Comparison of ENCODE assay signal across 13 mouse cellular contexts in the genomic region with DNA sequence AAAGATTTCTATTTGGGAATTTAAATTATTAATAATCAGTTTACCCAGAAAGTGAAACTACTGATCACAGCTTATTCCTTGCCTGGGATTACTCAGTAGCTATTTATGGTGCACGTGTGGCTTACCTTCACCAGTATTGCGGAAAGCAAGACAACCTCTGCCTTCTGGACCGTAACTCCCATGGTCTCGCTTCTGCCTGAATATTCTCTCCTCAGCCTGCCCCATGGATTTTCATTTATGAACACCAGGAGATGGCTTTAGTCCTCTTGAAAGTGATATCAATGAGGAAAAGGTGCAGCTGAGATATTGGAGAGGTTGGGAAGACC. TPM values are rescaled to one million over a fixed set of nuclear protein-coding genes. Genes with fewer than 3 reads are reported as not detected.
DNase-seq lines count a peak whose midpoint lies in the region; ATAC-seq lines count a peak whose summit lies in the region.
"Not testable (repeated sequence)": the region's sequence is repeated elsewhere in the genome, so short reads cannot be mapped to it uniquely, and the experiment has no call there.
"Had no signal": no experiment of that assay in that cellular context is flagged by ENCODE, and none has a peak within 500 bp of the region (broad histone marks: within the 10 kb centered on the region; RNA-seq: fewer than 3 reads in every experiment).

No protein-coding gene starts in this region.

- not testable (repeated sequence) for H3K27ac ChIP-seq in embryonic facial prominence, embryonic 13.5 days; forebrain, embryonic 14.5 days (ENCODE audit: low read depth, low read length); hindbrain, embryonic 10.5 days; intestine, embryonic 14.5 days (ENCODE audit: low read depth); limb, embryonic 15.5 days; lung, embryonic 16.5 days (ENCODE audit: low read length); midbrain, embryonic 15.5 days

- H3K4me1 ChIP-seq in embryonic facial prominence, embryonic 13.5 days; forebrain, embryonic 14.5 days (ENCODE audit: control insufficient read depth, insufficient read depth, low read length); hindbrain, embryonic 10.5 days (replicated peaks); intestine, embryonic 14.5 days (replicated peaks; ENCODE audit: control insufficient read depth, insufficient read depth, low read length); limb, embryonic 15.5 days; lung, embryonic 16.5 days (replicated peaks; ENCODE audit: control insufficient read depth, insufficient read depth, low read length); midbrain, embryonic 15.5 days: not testable (repeated sequence)

- not testable (repeated sequence) for H3K4me2 ChIP-seq in embryonic facial prominence, embryonic 13.5 days; forebrain, embryonic 14.5 days (ENCODE audit: low read length); limb, embryonic 15.5 days; lung, embryonic 16.5 days (ENCODE audit: low read depth, low read length)
- peak overlapping the region; percentile 6; the same call in 1 of the 2 replicates for H3K4me2 ChIP-seq in intestine, embryonic 14.5 days (ENCODE audit: low read length)
- 0 out of 2 replicates have a peak overlapping the region, but pooled peaks have one; percentile 34 for H3K4me2 ChIP-seq in midbrain, embryonic 15.5 days

- not testable (repeated sequence) for H3K27me3 ChIP-seq in embryonic facial prominence, embryonic 13.5 days; forebrain, embryonic 14.5 days (replicated peaks; ENCODE audit: control insufficient read depth, insufficient read depth, low read length); hindbrain, embryonic 10.5 days (ENCODE audit: insufficient read depth, poor library complexity, severe bottlenecking); intestine, embryonic 14.5 days (replicated peaks; ENCODE audit: control insufficient read depth, insufficient read depth, low read length); limb, embryonic 15.5 days; lung, embryonic 16.5 days (ENCODE audit: control insufficient read depth, insufficient read depth, low read depth, low read length); midbrain, embryonic 15.5 days (replicated peaks)

- ATAC-seq in embryonic facial prominence, embryonic 13.5 days (ENCODE audit: insufficient number of reproducible peaks, insufficient read depth, low FRiP score, low TSS enrichment, low read depth); forebrain, embryonic 14.5 days; intestine, embryonic 14.5 days (replicated peaks; ENCODE audit: low FRiP score, low TSS enrichment, low read depth); limb, embryonic 15.5 days (ENCODE audit: insufficient number of reproducible peaks, low FRiP score, low TSS enrichment, low read depth): not testable (repeated sequence)
- 0 out of 2 replicates have a peak, but pooled peaks have one; percentile 13 for ATAC-seq in lung, embryonic 16.5 days (ENCODE audit: low read depth)
- ATAC-seq in midbrain, embryonic 15.5 days (replicated peaks), result peak; percentile 18; the same call in 1 of the 2 replicates

- not testable (repeated sequence) for H3K9me3 ChIP-seq in embryonic facial prominence, embryonic 13.5 days; forebrain, embryonic 14.5 days (replicated peaks; ENCODE audit: control insufficient read depth, low read length); hindbrain, embryonic 10.5 days; intestine, embryonic 14.5 days (ENCODE audit: control insufficient read depth, low read length); limb, embryonic 15.5 days; lung, embryonic 16.5 days (ENCODE audit: control insufficient read depth, low read length); midbrain, embryonic 15.5 days

- H3K9ac ChIP-seq in embryonic facial prominence, embryonic 13.5 days; forebrain, embryonic 14.5 days (ENCODE audit: low read length); intestine, embryonic 14.5 days (ENCODE audit: low read length); limb, embryonic 15.5 days; lung, embryonic 16.5 days (ENCODE audit: low read length); midbrain, embryonic 15.5 days: not testable (repeated sequence)

- peak; percentile 4 for DNase-seq in CD4-positive helper T cell, adult 2 months (ENCODE audit: low read depth, low spot score)
- not testable (repeated sequence) for DNase-seq in forebrain, embryonic 14.5 days (ENCODE audit: low spot score); hindbrain, embryonic 10.5 days (ENCODE audit: low spot score)
- peak; percentile 52 for DNase-seq in intestine, embryonic 14.5 days (ENCODE audit: low spot score)

- H3K4me3 ChIP-seq in embryonic facial prominence, embryonic 13.5 days, result peak overlapping the region; percentile 32
- peak overlapping the region; percentile 5; the same call in 1 of the 2 replicates for H3K4me3 ChIP-seq in forebrain, embryonic 14.5 days (ENCODE audit: low read depth, low read length)
- peak overlapping the region; percentile 34; the same call in 1 of the 2 replicates for H3K4me3 ChIP-seq in hindbrain, embryonic 10.5 days
- peak overlapping the region; percentile 10; the same call in 1 of the 2 replicates for H3K4me3 ChIP-seq in intestine, embryonic 14.5 days (ENCODE audit: low read depth, low read length)
- H3K4me3 ChIP-seq in limb, embryonic 15.5 days, result peak overlapping the region; percentile 21
- H3K4me3 ChIP-seq in lung, embryonic 16.5 days (ENCODE audit: low read length), result not testable (repeated sequence)
- H3K4me3 ChIP-seq in midbrain, embryonic 15.5 days, result peak overlapping the region; percentile 32; the same call in 1 of the 2 replicates

- H3K36me3 ChIP-seq in embryonic facial prominence, embryonic 13.5 days; forebrain, embryonic 14.5 days (ENCODE audit: control insufficient read depth, insufficient read depth, low read length); hindbrain, embryonic 10.5 days; intestine, embryonic 14.5 days (ENCODE audit: control insufficient read depth, insufficient read depth, low read length); limb, embryonic 15.5 days; lung, embryonic 16.5 days (ENCODE audit: control insufficient read depth, insufficient read depth, low read length); midbrain, embryonic 15.5 days (replicated peaks): not testable (repeated sequence)

- 96% methylated on average over 4 of the region's 4 CpGs for WGBS in embryonic facial prominence, embryonic 13.5 days
- 98% methylated on average over 4 of the region's 4 CpGs for WGBS in forebrain, embryonic 14.5 days
- WGBS in hindbrain, embryonic 10.5 days, result 95% methylated on average over 4 of the region's 4 CpGs
- WGBS in intestine, embryonic 14.5 days, result 91% methylated on average over 4 of the region's 4 CpGs
- WGBS in limb, embryonic 15.5 days, result 97% methylated on average over 4 of the region's 4 CpGs
- WGBS in lung, embryonic 16.5 days, result 96% methylated on average over 4 of the region's 4 CpGs
- WGBS in midbrain, embryonic 15.5 days, result 96% methylated on average over 4 of the region's 4 CpGs

RNA-seq across cellular contexts. Expression of a gene that starts 0.5 kb away (rescaled TPM):
- 10.1 and 10.5 TPM in 2 replicates for polyA plus RNA-seq in embryonic facial prominence, embryonic 13.5 days (2015; fragmentation: Nextera tagmentation; extraction: Ambion mirVana)
- 9.3 and 10.2 TPM in 2 replicates for polyA plus RNA-seq in forebrain, embryonic 14.5 days (2014; fragmentation: Nextera tagmentation; extraction: Ambion mirVana)
- polyA plus RNA-seq in hindbrain, embryonic 10.5 days (2016; fragmentation: Nextera tagmentation; extraction: Ambion mirVana), result 7.9 and 8.6 TPM in 2 replicates
- polyA plus RNA-seq in intestine, embryonic 14.5 days (2014; fragmentation: Nextera tagmentation; extraction: Ambion mirVana), result 7.8 and 8.6 TPM in 2 replicates
- 6.8 and 8.0 TPM in 2 replicates for polyA plus RNA-seq in limb, embryonic 15.5 days (2015; fragmentation: Nextera tagmentation; extraction: Ambion mirVana)
- 8.8 and 10.2 TPM in 2 replicates for polyA plus RNA-seq in lung, embryonic 16.5 days (2015; fragmentation: Nextera tagmentation; extraction: Ambion mirVana)
- polyA plus RNA-seq in midbrain, embryonic 15.5 days (2015; fragmentation: Nextera tagmentation; extraction: Ambion mirVana), result 5.9 and 6.3 TPM in 2 replicates

RNA-seq across cellular contexts. Expression of a gene that starts 33.6 kb away (rescaled TPM):
- 167 and 170 TPM in 2 replicates for polyA plus RNA-seq in embryonic facial prominence, embryonic 13.5 days (2015; fragmentation: Nextera tagmentation; extraction: Ambion mirVana)
- 198 and 256 TPM in 2 replicates for polyA plus RNA-seq in forebrain, embryonic 14.5 days (2014; fragmentation: Nextera tagmentation; extraction: Ambion mirVana)
- polyA plus RNA-seq in hindbrain, embryonic 10.5 days (2016; fragmentation: Nextera tagmentation; extraction: Ambion mirVana), result 122 and 125 TPM in 2 replicates
- polyA plus RNA-seq in intestine, embryonic 14.5 days (2014; fragmentation: Nextera tagmentation; extraction: Ambion mirVana), result 124 and 129 TPM in 2 replicates
- 139 and 141 TPM in 2 replicates for polyA plus RNA-seq in limb, embryonic 15.5 days (2015; fragmentation: Nextera tagmentation; extraction: Ambion mirVana)
- 107 and 108 TPM in 2 replicates for polyA plus RNA-seq in lung, embryonic 16.5 days (2015; fragmentation: Nextera tagmentation; extraction: Ambion mirVana)
- 406 and 434 TPM in 2 replicates for polyA plus RNA-seq in midbrain, embryonic 15.5 days (2015; fragmentation: Nextera tagmentation; extraction: Ambion mirVana)

RNA-seq across cellular contexts. Expression of a gene that starts 49.3 kb away (rescaled TPM):
- 0.11 TPM in 1 of 2 replicates, not detected in the other for polyA plus RNA-seq in embryonic facial prominence, embryonic 13.5 days (2015; fragmentation: Nextera tagmentation; extraction: Ambion mirVana)
- polyA plus RNA-seq in forebrain, embryonic 14.5 days (2014; fragmentation: Nextera tagmentation; extraction: Ambion mirVana), result 0.15 and 0.23 TPM in 2 replicates
- 0.08 TPM in 1 of 2 replicates, not detected in the other for polyA plus RNA-seq in hindbrain, embryonic 10.5 days (2016; fragmentation: Nextera tagmentation; extraction: Ambion mirVana)
- not detected in 2 replicates for polyA plus RNA-seq in intestine, embryonic 14.5 days (2014; fragmentation: Nextera tagmentation; extraction: Ambion mirVana)
- polyA plus RNA-seq in limb, embryonic 15.5 days (2015; fragmentation: Nextera tagmentation; extraction: Ambion mirVana), result 0.06 TPM in 1 of 2 replicates, not detected in the other
- 0.08 and 0.11 TPM in 2 replicates for polyA plus RNA-seq in lung, embryonic 16.5 days (2015; fragmentation: Nextera tagmentation; extraction: Ambion mirVana)
- 0.14 and 0.26 TPM in 2 replicates for polyA plus RNA-seq in midbrain, embryonic 15.5 days (2015; fragmentation: Nextera tagmentation; extraction: Ambion mirVana)
- polyA plus RNA-seq: forebrain, postnatal 0 days; liver, embryonic 11.5 days; lung, postnatal 0 days; macrophage; midbrain, embryonic 12.5 days had no signal
